Mouse (Mus musculus): ENCODE data around the gene Eps8.

Gene Eps8

GRCm38 (mm10) chr6:137621021-137621420 lies 33.7 kb downstream of the Eps8 start:
- no peak for DNase-seq (ENCODE audit: extremely low spot score, low spot score)

GRCm38 (mm10) chr6:137613903-137614302 lies 40.8 kb downstream of the Eps8 start:
- no peak for DNase-seq (ENCODE audit: extremely low spot score, low spot score)

- DNase-seq (ENCODE audit: extremely low spot score, low spot score) = no peak
Measured at GRCm38 (mm10) chr6:137612071-137612547, 42.6 kb downstream of the Eps8 start.

GRCm38 (mm10) chr6:137608160-137608930 lies 46.3 kb downstream of the Eps8 start:
- no peak for DNase-seq (ENCODE audit: extremely low spot score, low spot score)

- DNase-seq (ENCODE audit: extremely low spot score, low spot score) = no peak
Measured at GRCm38 (mm10) chr6:137606541-137606940, 48.1 kb downstream of the Eps8 start.

GRCm38 (mm10) chr6:137604417-137605248 lies 50.0 kb downstream of the Eps8 start:
- DNase-seq (ENCODE audit: extremely low spot score, low spot score) = no peak

GRCm38 (mm10) chr6:137598306-137598705 lies 56.4 kb downstream of the Eps8 start:
- no peak for DNase-seq (ENCODE audit: extremely low spot score, low spot score)

GRCm38 (mm10) chr6:137597442-137598058 lies 57.1 kb downstream of the Eps8 start:
- DNase-seq (ENCODE audit: extremely low spot score, low spot score) = no peak

- no peak for DNase-seq (ENCODE audit: extremely low spot score, low spot score)
Measured at GRCm38 (mm10) chr6:137592582-137592981, 62.1 kb downstream of the Eps8 start.

GRCm38 (mm10) chr6:137589245-137589618 lies 65.4 kb downstream of the Eps8 start:
- no peak for DNase-seq (ENCODE audit: extremely low spot score, low spot score)

- no peak for DNase-seq (ENCODE audit: extremely low spot score, low spot score)
Measured at GRCm38 (mm10) chr6:137588481-137589244, 66.0 kb downstream of the Eps8 start.

GRCm38 (mm10) chr6:137587866-137588265 lies 66.8 kb downstream of the Eps8 start:
- no peak for DNase-seq (ENCODE audit: extremely low spot score, low spot score)

GRCm38 (mm10) chr6:137585229-137585628 lies 69.4 kb downstream of the Eps8 start:
- no peak for DNase-seq (ENCODE audit: extremely low spot score, low spot score)

GRCm38 (mm10) chr6:137583056-137583455 lies 71.6 kb downstream of the Eps8 start:
- DNase-seq (ENCODE audit: extremely low spot score, low spot score) = no peak

- no peak for DNase-seq (ENCODE audit: extremely low spot score, low spot score)
Measured at GRCm38 (mm10) chr6:137582207-137582889, 72.3 kb downstream of the Eps8 start.

- DNase-seq (ENCODE audit: extremely low spot score, low spot score) = no peak
Measured at GRCm38 (mm10) chr6:137581331-137582010, 73.2 kb downstream of the Eps8 start.

- no peak for DNase-seq (ENCODE audit: extremely low spot score, low spot score)
Measured at GRCm38 (mm10) chr6:137580503-137580902, 74.2 kb downstream of the Eps8 start.

GRCm38 (mm10) chr6:137576670-137577371 lies 77.9 kb downstream of the Eps8 start:
- no peak for DNase-seq (ENCODE audit: extremely low spot score, low spot score)

- no peak for DNase-seq (ENCODE audit: extremely low spot score, low spot score)
Measured at GRCm38 (mm10) chr6:137576091-137576490, 78.6 kb downstream of the Eps8 start.
